Mouse (Mus musculus) spleen, adult 18-20 months (tissue): ENCODE measurements around the gene Ppp4r3a.
A peak's percentile ranks its signal among the peaks of the same experiment; 100 is the strongest.

Experiments
- DNase-seq, 2 experiments: peaks; one replicate each; pipeline ENCODE4 v3.0.0; 2022; ENCODE audit warnings: mixed read lengths in 2 of 2

Gene Ppp4r3a

DNA sequence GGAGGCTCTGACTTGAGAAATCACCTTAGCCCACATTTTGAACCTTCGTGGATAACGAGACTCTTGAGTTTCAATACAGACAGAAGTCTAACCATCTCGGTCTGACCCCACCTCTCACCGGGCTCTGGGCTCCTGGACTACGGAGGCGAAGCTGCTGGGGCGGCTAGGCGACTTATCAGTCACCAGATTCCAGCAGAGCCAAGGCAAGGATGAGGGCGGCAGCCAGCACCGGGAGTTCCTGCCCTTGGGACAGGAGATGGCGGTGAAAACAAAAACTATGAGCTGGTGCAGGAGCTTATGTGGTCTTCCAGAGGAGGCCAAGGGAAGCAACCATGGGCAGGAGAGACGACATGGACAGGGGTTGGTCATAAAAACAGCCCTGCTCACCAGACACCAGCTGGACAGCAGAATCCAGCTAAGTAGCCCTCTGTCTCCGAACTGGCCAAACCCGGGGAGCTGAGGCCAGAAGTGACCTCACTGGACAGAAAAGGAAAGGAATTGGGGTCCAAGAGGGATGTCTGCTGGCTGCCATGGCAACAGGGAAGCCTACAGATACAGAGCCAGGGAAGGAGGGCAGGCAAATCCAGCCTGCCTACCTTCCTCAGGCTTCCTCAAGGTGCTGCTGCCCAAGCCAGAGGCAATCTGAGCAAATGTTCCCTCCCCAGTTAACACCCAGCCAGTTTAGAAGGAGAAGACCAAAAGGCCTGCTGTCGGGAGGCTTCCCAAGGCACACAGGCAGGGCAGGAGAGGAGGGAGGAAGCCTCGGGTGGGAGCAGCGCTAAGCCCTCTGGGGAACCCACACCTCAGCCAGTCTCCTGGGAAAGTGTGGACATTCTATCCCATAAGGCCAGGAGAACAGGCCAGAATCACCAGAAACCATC is 71.1 kb downstream of the Ppp4r3a start:
- DNase-seq: no peak

DNA sequence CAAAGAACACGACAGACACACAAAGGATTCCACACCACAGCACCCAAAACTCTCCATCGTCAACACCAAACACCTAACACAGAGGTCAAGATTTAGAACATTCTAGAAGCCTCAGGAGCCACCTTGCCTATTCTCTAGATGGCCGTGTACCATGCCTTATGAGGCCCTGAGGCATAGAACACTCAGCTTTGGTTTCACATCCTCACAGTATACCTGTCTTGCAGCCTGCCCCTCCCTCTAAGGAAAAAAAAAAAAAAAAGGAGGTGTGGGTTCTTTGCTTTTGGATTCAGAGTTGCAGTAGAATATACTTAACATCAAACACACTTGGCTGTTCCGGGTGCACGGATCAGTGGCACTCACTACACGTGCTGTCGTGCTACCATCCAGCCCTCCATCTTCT is 72.5 kb downstream of the Ppp4r3a start:
- peak in 1 of 2 experiments; percentile 26 for DNase-seq

- DNase-seq: no peak
Observed at GRCm38 (mm10) chr12:101010148-101010920, 73.2 kb downstream of the Ppp4r3a start.

GRCm38 (mm10) chr12:101009225-101009624 is 74.3 kb downstream of the Ppp4r3a start:
- DNase-seq: no peak

DNA sequence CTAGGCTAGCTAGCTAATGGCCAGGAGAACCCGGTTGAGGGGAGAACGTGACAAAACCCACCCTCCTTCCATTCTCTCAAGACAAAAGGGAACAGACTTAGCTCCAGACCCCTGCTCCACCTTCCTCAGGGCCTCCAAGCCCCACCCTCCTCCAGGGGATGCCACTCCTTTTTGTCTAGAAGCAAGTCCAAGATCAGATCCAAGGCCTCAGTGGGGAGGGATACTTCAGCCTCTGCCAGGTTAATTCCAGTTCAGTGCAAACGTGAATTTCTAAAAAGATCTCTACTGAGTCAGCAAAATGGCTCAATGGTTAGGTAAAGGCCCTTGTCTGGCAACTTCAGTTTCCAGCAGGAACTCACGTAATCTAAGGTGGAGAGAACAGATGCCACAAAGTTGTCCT is 74.9 kb downstream of the Ppp4r3a start:
- no peak for DNase-seq

- DNase-seq: no peak
Observed at GRCm38 (mm10) chr12:101007968-101008481, 75.5 kb downstream of the Ppp4r3a start.

DNA sequence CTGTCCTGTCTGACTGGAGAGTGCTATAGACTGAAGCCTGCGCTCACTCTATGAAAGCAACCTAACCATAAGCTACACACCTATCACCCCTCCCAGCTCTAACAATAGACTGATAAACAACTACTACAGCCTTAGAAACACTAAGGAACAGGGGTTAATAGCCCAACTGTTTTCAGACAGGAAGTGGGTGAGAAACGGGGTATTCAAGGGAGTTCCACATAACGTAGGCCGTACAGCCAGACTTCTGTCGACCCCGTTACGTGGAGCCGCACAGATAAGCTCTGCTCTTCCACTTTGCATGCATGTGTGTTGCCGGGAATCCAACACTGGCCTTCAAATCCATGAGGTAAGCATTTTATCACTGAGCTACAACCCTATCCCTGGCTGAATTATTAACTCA is 76.1 kb downstream of the Ppp4r3a start:
- no peak for DNase-seq

GRCm38 (mm10) chr12:101005665-101006420 is 77.7 kb downstream of the Ppp4r3a start:
- peak in 1 of 2 experiments; percentile 48 for DNase-seq

DNA sequence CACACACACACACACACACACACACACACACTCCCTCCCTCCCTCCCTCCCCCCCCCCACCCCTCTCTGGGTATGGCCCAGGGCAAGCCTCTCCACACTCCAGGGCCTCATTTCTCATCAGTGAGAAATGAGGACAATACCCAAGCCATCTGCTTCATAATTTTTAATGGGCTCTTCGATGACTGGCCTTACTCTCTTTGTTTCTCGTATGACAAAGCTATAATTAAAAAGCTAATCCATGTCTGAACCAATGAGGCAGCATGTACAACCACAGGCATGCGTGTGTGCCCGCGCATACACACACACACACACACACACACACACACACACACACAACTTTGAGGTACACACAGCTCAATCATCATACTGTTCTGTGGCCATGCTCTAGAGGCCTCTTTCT is 78.5 kb downstream of the Ppp4r3a start:
- DNase-seq: no peak

- no peak for DNase-seq
Observed at GRCm38 (mm10) chr12:101002801-101003513, 80.5 kb downstream of the Ppp4r3a start.

GRCm38 (mm10) chr12:100999061-100999954 is 84.2 kb downstream of the Ppp4r3a start:
- no peak for DNase-seq

DNA sequence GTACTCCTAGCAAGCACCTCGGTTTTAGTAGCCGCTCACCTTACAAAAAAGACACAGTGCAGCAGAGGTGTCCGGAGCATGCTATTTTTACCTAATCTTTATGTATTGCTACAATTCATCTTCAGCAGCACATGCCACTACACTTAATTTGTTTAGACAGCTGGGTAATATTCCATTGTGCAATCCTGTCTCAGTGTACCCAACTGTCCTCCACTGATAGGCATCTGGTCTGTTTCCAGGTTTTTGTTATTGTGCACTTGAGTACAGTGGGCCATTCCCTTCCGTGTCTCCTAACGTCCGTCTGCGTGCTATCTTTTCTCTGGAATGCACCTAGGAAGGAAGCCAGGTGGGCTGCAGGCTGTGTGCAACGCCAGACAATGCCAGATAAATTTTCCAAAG is 84.9 kb downstream of the Ppp4r3a start:
- DNase-seq: no peak

DNA sequence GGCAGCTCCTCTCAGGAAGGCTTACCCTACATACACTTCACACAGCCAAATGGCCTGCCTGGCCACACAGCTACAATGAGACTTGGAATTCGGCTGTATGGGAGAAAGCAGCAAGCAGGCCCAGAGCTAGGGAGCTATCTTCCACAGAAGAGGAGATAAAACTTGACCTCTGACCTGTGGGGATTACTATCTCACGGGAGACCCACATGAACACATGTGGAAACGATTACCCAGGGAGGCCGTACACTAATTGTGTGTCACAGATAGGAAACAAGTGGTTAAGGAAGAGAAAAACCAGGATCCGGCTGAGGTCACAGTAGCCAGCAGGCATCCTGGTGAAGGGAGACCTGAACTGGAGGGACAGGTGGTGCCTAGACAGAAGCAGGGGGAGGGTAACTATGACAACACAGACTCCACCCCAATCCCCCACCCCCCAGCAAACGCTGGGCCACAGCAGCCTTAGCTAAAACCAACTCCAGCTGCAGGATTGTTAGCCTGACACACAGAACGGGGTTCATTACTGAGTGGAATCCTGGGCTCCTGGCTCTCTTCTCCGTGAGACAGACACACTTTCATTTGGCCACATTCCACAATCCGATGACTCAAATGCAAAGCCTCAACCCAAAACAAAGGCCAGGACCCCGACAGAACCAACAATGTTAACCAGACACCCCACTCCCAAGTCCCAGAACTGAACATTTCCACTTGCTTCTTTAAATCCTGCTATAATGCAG is 85.5 kb downstream of the Ppp4r3a start:
- DNase-seq: no peak

GRCm38 (mm10) chr12:100996378-100996898 is 87.1 kb downstream of the Ppp4r3a start:
- no peak for DNase-seq

- DNase-seq: no peak
Observed at GRCm38 (mm10) chr12:100995607-100996377, 87.7 kb downstream of the Ppp4r3a start.

GRCm38 (mm10) chr12:100994140-100995015 is 89.1 kb downstream of the Ppp4r3a start:
- no peak for DNase-seq

DNA sequence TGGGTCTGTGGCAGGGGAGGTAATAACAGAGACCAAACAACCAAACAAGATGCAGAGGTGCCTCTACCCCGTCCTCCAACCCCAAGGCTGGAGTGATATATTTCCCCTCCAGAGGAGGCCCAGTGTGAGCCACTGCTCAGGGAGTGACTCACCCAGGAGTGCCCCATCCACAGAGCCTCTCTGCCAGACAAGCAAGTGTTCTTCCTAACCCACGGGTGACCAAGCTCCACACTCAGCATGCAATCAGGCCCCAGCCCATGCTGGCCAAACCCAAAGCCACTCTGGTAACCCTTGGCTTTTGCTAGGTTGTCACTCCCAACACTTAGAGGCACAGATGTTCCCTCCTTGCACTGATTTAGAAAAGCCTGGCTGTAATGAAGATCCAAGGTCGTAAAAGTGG is 90.4 kb downstream of the Ppp4r3a start:
- DNase-seq: no peak

DNA sequence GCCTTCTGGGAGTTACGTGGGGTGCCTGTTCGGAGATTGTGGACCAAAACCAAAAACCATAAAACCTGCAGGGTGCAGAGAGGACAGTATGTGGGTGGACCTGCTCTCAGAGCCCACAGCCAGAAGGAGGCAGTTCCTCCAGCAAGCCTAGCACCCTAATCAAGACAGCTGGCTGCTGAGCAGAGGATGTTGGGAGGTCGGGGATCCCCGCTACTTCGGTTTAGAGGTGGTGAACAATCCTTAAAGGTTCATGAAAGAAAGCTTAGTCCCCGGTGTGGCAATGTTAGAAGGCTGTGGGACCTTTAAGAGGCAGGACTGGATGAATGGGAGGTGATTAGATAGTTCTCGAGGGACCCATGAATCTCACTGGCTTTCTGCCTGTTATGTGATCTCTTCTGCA is 91.0 kb downstream of the Ppp4r3a start:
- DNase-seq: no peak
